Mouse (Mus musculus) macrophage (primary cell): ENCODE data around the gene Neurl2. TPM values are rescaled to one million over a fixed set of nuclear protein-coding genes. Genes with fewer than 3 reads are reported as not detected.
"Not testable (repeated sequence)": the region's sequence is repeated elsewhere in the genome, so short reads cannot be mapped to it uniquely, and the experiment has no call there.

Experiments
- H3K27ac ChIP-seq: fragments of 350-480 bp; formaldehyde crosslinking; 2 replicates; pipeline ENCODE4 v1.9.0; 2021
- H3K36me3 ChIP-seq: fragments of 350-480 bp; formaldehyde crosslinking; 2 replicates; pipeline ENCODE4 v1.9.0; 2021; ENCODE audit errors: inconsistent target
- H3K4me3 ChIP-seq: fragments of 350-480 bp; formaldehyde crosslinking; 2 replicates; pipeline ENCODE4 v1.9.0; 2021; ENCODE audit errors: inconsistent target
- H3K79me2 ChIP-seq: fragments of 350-480 bp; formaldehyde crosslinking; 2 replicates; pipeline ENCODE4 v1.9.0; 2021; ENCODE audit errors: inconsistent target
- WGBS: methylation state at CpG from one replicate; pipeline ENCODE4 v1.1.7; 2026; ENCODE audit warnings: inconsistent platforms; ENCODE audit not compliant: missing documents; 5-methylcytosine and 5-hydroxymethylcytosine counted together
- polyA plus RNA-seq: library from polyadenylated mRNA; stranded (reverse); fragments of 250-400 nt; gene quantifications from 3 replicates; pipeline ENCODE4 v1.2.4, GENCODE M21; 2018; ENCODE audit warnings: inconsistent platforms

The Neurl2 gene
- polyA plus RNA-seq, 1 experiment from 2014 or later: 3.9 TPM

GRCm38 (mm10) chr2:164817206-164817605, 16.1 kb downstream of the Neurl2 start:
- whole genome bisulfite sequencing: 92% methylated on average over 6 of the region's 6 CpGs

GRCm38 (mm10) chr2:164815821-164816220, 17.4 kb downstream of the Neurl2 start:
- Histone ChIP-seq H3K36me3 (peaks cover 9% of the 10 kb centered on the region; the same call in 1 of the 2 replicates), H3K27ac (0 out of 2 replicates have a peak overlapping the region, but pooled peaks have one; percentile 7), H3K4me3 (no peak overlapping the region), H3K79me2 (no peaks in the 10 kb centered on the region)
- 93% methylated on average over 8 of the region's 8 CpGs for WGBS

More at GRCm38 (mm10) chr2:164817206-164817605, 16.1 kb downstream of the Neurl2 start:
- Histone ChIP-seq H3K36me3 (peaks cover 9% of the 10 kb centered on the region; the same call in 1 of the 2 replicates), H3K4me3 (no peak overlapping the region), H3K79me2 (no peaks in the 10 kb centered on the region), H3K27ac (no peak overlapping the region)

- Histone ChIP-seq H3K4me3 (no peak overlapping the region), H3K79me2 (no peaks in the 10 kb centered on the region), H3K27ac (0 out of 2 replicates have a peak overlapping the region, but pooled peaks have one; percentile 7), H3K36me3 (peaks cover 6% of the 10 kb centered on the region; the same call in 1 of the 2 replicates)
- WGBS: 29% methylated on average over 5 of the region's 5 CpGs
Observed at GRCm38 (mm10) chr2:164815348-164815747, 17.9 kb downstream of the Neurl2 start.

GRCm38 (mm10) chr2:164813557-164813956, 19.7 kb downstream of the Neurl2 start:
- H3K79me2 ChIP-seq: no peaks in the 10 kb centered on the region
- 93% methylated on average over 2 of the region's 2 CpGs for WGBS
- peaks cover 3% of the 10 kb centered on the region; the same call in 1 of the 2 replicates for H3K36me3 ChIP-seq
- H3K27ac ChIP-seq: no peak overlapping the region
- H3K4me3 ChIP-seq: no peak overlapping the region

GRCm38 (mm10) chr2:164806614-164807013, 26.6 kb downstream of the Neurl2 start:
- Histone ChIP-seq H3K27ac (no peak overlapping the region), H3K79me2 (peaks cover 56% of the 10 kb centered on the region), H3K4me3 (no peak overlapping the region), H3K36me3 (peaks cover 3% of the 10 kb centered on the region; the same call in 1 of the 2 replicates)
- WGBS: 98% methylated on average over 7 of the region's 7 CpGs

- WGBS: 2% methylated on average over 21 of the region's 21 CpGs
- peaks cover 11% of the 10 kb centered on the region; the same call in 1 of the 2 replicates for H3K36me3 ChIP-seq
- peak overlapping the region; percentile 91 for H3K4me3 ChIP-seq
- H3K27ac ChIP-seq: peak overlapping the region; percentile 85
- H3K79me2 ChIP-seq: peaks cover 68% of the 10 kb centered on the region
Observed at GRCm38 (mm10) chr2:164805332-164805718, 27.9 kb downstream of the Neurl2 start.

GRCm38 (mm10) chr2:164804533-164805331, 28.5 kb downstream of the Neurl2 start, which contains the start of the genes Acot8 and Zswim3:
Gene Acot8 (minus strand): TSS chr2:164804882.
Gene Zswim3 (plus strand): TSS chr2:164805098.
- peaks cover 16% of the 10 kb centered on the region; the same call in 1 of the 2 replicates for H3K36me3 ChIP-seq
- H3K27ac ChIP-seq: peak within 1 kb of the TSS; percentile 85
- 2% methylated on average over 46 of the region's 47 CpGs for WGBS
- H3K79me2 ChIP-seq: peaks cover 71% of the 10 kb centered on the region
- H3K4me3 ChIP-seq: peak within 1 kb of the TSS; percentile 91

- Histone ChIP-seq H3K79me2 (peaks cover 71% of the 10 kb centered on the region), H3K4me3 (peak overlapping the region; percentile 91), H3K27ac (peak overlapping the region; percentile 85), H3K36me3 (peaks cover 18% of the 10 kb centered on the region; the same call in 1 of the 2 replicates)
- WGBS: 78% methylated on average over 1 of the region's 1 CpGs
Observed at GRCm38 (mm10) chr2:164803921-164804313, 29.3 kb downstream of the Neurl2 start.

GRCm38 (mm10) chr2:164803201-164803920, 29.9 kb downstream of the Neurl2 start:
- Histone ChIP-seq H3K4me3 (peak overlapping the region; percentile 91), H3K36me3 (peaks cover 16% of the 10 kb centered on the region; the same call in 1 of the 2 replicates), H3K79me2 (peaks cover 71% of the 10 kb centered on the region), H3K27ac (no peak overlapping the region)
- WGBS: 75% methylated on average over 16 of the region's 16 CpGs

GRCm38 (mm10) chr2:164800252-164801004, 32.8 kb downstream of the Neurl2 start:
- Histone ChIP-seq H3K4me3 (no peak overlapping the region), H3K36me3 (peaks cover 36% of the 10 kb centered on the region), H3K79me2 (peaks cover 47% of the 10 kb centered on the region), H3K27ac (no peak overlapping the region)
- WGBS: 93% methylated on average over 13 of the region's 13 CpGs

GRCm38 (mm10) chr2:164798554-164798953, 34.7 kb downstream of the Neurl2 start:
- 72% methylated on average over 5 of the region's 6 CpGs for WGBS

GRCm38 (mm10) chr2:164795868-164796267, 37.4 kb downstream of the Neurl2 start:
- WGBS: 95% methylated on average over 4 of the region's 4 CpGs
- H3K27ac ChIP-seq: no peak overlapping the region
- H3K4me3 ChIP-seq: no peak overlapping the region
- H3K79me2 ChIP-seq: peaks cover 7% of the 10 kb centered on the region
- H3K36me3 ChIP-seq: peaks cover 54% of the 10 kb centered on the region

More at GRCm38 (mm10) chr2:164798554-164798953, 34.7 kb downstream of the Neurl2 start:
- peaks cover 34% of the 10 kb centered on the region for H3K79me2 ChIP-seq
- peaks cover 46% of the 10 kb centered on the region for H3K36me3 ChIP-seq
- H3K27ac ChIP-seq, H3K4me3 ChIP-seq: not testable (repeated sequence)

GRCm38 (mm10) chr2:164794293-164794692, 39.0 kb downstream of the Neurl2 start:
- Histone ChIP-seq H3K36me3 (peaks cover 50% of the 10 kb centered on the region), H3K4me3 (no peak overlapping the region), H3K79me2 (no peaks in the 10 kb centered on the region), H3K27ac (no peak overlapping the region)
- WGBS: 30% methylated on average over 5 of the region's 5 CpGs

- WGBS: 75% methylated on average over 1 of the region's 2 CpGs
Observed at GRCm38 (mm10) chr2:164793772-164794171, 39.5 kb downstream of the Neurl2 start.

More at GRCm38 (mm10) chr2:164793772-164794171, 39.5 kb downstream of the Neurl2 start:
- Histone ChIP-seq H3K79me2 (no peaks in the 10 kb centered on the region), H3K4me3 (no peak overlapping the region), H3K36me3 (peaks cover 50% of the 10 kb centered on the region), H3K27ac (no peak overlapping the region)
